Mouse (Mus musculus): Measurements from ENCODE around the gene Pik3r2.

Gene Pik3r2

GRCm38 (mm10) chr8:70771217-70771616 is 5.3 kb downstream of the Pik3r2 start:
- DNase-seq: no peak

GRCm38 (mm10) chr8:70770748-70771147 is 5.8 kb downstream of the Pik3r2 start:
- DNase-seq: no peak

GRCm38 (mm10) chr8:70769858-70770257 is 6.7 kb downstream of the Pik3r2 start:
- DNase-seq: no peak

- peak; percentile 99 for DNase-seq
Measured at GRCm38 (mm10) chr8:70769359-70769758, 7.2 kb downstream of the Pik3r2 start.

- no peak for DNase-seq
Measured at GRCm38 (mm10) chr8:70768956-70769355, 7.6 kb downstream of the Pik3r2 start.

GRCm38 (mm10) chr8:70768231-70768776 is 8.2 kb downstream of the Pik3r2 start:
- DNase-seq: no peak

GRCm38 (mm10) chr8:70767503-70767902 is 9.0 kb downstream of the Pik3r2 start:
- DNase-seq: no peak

GRCm38 (mm10) chr8:70766571-70767440 is 9.7 kb downstream of the Pik3r2 start:
- DNase-seq: peak; percentile 82

- peak; percentile 58 for DNase-seq
Measured at GRCm38 (mm10) chr8:70765838-70766570, 10.5 kb downstream of the Pik3r2 start.

GRCm38 (mm10) chr8:70765329-70765728 is 11.2 kb downstream of the Pik3r2 start:
- no peak for DNase-seq

- DNase-seq: no peak
Measured at GRCm38 (mm10) chr8:70764676-70765075, 11.8 kb downstream of the Pik3r2 start.

- DNase-seq: no peak
Measured at GRCm38 (mm10) chr8:70764026-70764425, 12.5 kb downstream of the Pik3r2 start.

- DNase-seq: peak; percentile 73
Measured at GRCm38 (mm10) chr8:70763354-70763753, 13.2 kb downstream of the Pik3r2 start.

GRCm38 (mm10) chr8:70762118-70762517 is 14.4 kb downstream of the Pik3r2 start:
- no peak for DNase-seq

GRCm38 (mm10) chr8:70760775-70761406 is 15.6 kb downstream of the Pik3r2 start, which contains the start of gene Mpv17l2:
TSS of gene Mpv17l2 (minus strand) at chr8:70760946.
- DNase-seq: peak; percentile 94

GRCm38 (mm10) chr8:70760350-70760749 is 16.2 kb downstream of the Pik3r2 start:
- no peak for DNase-seq

GRCm38 (mm10) chr8:70758616-70759561 is 17.6 kb downstream of the Pik3r2 start:
- peak; percentile 65 for DNase-seq

GRCm38 (mm10) chr8:70758308-70758615 is 18.3 kb downstream of the Pik3r2 start:
- no peak for DNase-seq

GRCm38 (mm10) chr8:70757523-70758307 is 18.8 kb downstream of the Pik3r2 start:
- no peak for DNase-seq

- no peak for DNase-seq
Measured at GRCm38 (mm10) chr8:70756476-70757040, 20.0 kb downstream of the Pik3r2 start.
